Comparison of ENCODE assay signal across 23 mouse cellular contexts in genomic region chr10:60797682-60798422, GRCm38 (mm10). TPM values are rescaled to one million over a fixed set of nuclear protein-coding genes. Genes with fewer than 3 reads are reported as not detected.
DNase-seq lines count a peak whose midpoint lies in the region; ATAC-seq and TF ChIP-seq lines count a peak whose summit lies in the region.
"Had no signal": no experiment of that assay in that cellular context is flagged by ENCODE, and none has a peak within 500 bp of the region (broad histone marks: within the 10 kb centered on the region; RNA-seq: fewer than 3 reads in every experiment).

No protein-coding gene starts in this region.

- no peaks in the 10 kb centered on the region for H3K36me3 ChIP-seq in heart, embryonic 11.5 days (ENCODE audit: control insufficient read depth, insufficient read depth, low read length)
- no peaks in the 10 kb centered on the region for H3K36me3 ChIP-seq in hindbrain, embryonic 13.5 days
- H3K36me3 ChIP-seq: embryonic facial prominence, embryonic 15.5 days; neural tube, embryonic 12.5 days had no signal

- peak overlapping the region; percentile 47; the same call in 1 of the 2 replicates for H3K27ac ChIP-seq in heart, embryonic 11.5 days (ENCODE audit: low read depth, low read length)
- H3K27ac ChIP-seq in layer of hippocampus, adult 2 months = no peak overlapping the region
- H3K27ac ChIP-seq in hindbrain, embryonic 13.5 days = no peak overlapping the region
- H3K27ac ChIP-seq: embryonic facial prominence, embryonic 15.5 days; hindbrain, embryonic 14.5 days; neural tube, embryonic 12.5 days had no signal

- no peak overlapping the region for H3K4me2 ChIP-seq in heart, embryonic 11.5 days
- no peak overlapping the region for H3K4me2 ChIP-seq in hindbrain, embryonic 13.5 days
- H3K4me2 ChIP-seq: embryonic facial prominence, embryonic 15.5 days; hindbrain, embryonic 14.5 days; neural tube, embryonic 12.5 days had no signal

- peaks cover 91% of the 10 kb centered on the region for H3K4me1 ChIP-seq in heart, embryonic 11.5 days (ENCODE audit: control insufficient read depth, insufficient read depth, low read length)
- H3K4me1 ChIP-seq in hindbrain, embryonic 13.5 days (replicated peaks) = peaks cover 39% of the 10 kb centered on the region

- intact Hi-C loops in heart, postnatal 36 days (cut with DNase I) = no loop called here

- no peak overlapping the region for H3K4me3 ChIP-seq in heart, embryonic 11.5 days (ENCODE audit: low read depth, low read length)
- no peak overlapping the region for H3K4me3 ChIP-seq in layer of hippocampus, adult 2 months
- H3K4me3 ChIP-seq in hindbrain, embryonic 13.5 days = no peak overlapping the region
- H3K4me3 ChIP-seq: embryonic facial prominence, embryonic 15.5 days; neural tube, embryonic 12.5 days had no signal

- 0 out of 2 replicates have a peak, but pooled peaks have one; percentile 11 for TF ChIP-seq CTCF in layer of hippocampus, adult 2 months (conservative IDR thresholded peaks at IDR 0.05)

- H3K27me3 ChIP-seq in heart, embryonic 11.5 days (ENCODE audit: control insufficient read depth, insufficient read depth, low read length) = no peaks in the 10 kb centered on the region
- H3K27me3 ChIP-seq in hindbrain, embryonic 13.5 days = peaks cover 56% of the 10 kb centered on the region

- H3K9ac ChIP-seq in heart, embryonic 11.5 days (ENCODE audit: low read depth, low read length) = no peak overlapping the region
- no peak overlapping the region for H3K9ac ChIP-seq in hindbrain, embryonic 13.5 days
- H3K9ac ChIP-seq: embryonic facial prominence, embryonic 15.5 days; hindbrain, embryonic 14.5 days; neural tube, embryonic 12.5 days had no signal

- ATAC-seq in heart, embryonic 11.5 days (replicated peaks; ENCODE audit: insufficient number of reproducible peaks, low FRiP score, low TSS enrichment) = no peak
- ATAC-seq in hindbrain, embryonic 13.5 days (ENCODE audit: low FRiP score) = no peak
- ATAC-seq: activated CD4-positive, CD25-positive, alpha-beta regulatory T cell, adult 4 months; forebrain, embryonic 16.5 days; inflammation-experienced regulatory T-cells, adult 6 months had no signal

- no peaks in the 10 kb centered on the region for H3K9me3 ChIP-seq in heart, embryonic 11.5 days (replicated peaks; ENCODE audit: control insufficient read depth, low read length)
- no peaks in the 10 kb centered on the region for H3K9me3 ChIP-seq in hindbrain, embryonic 13.5 days
- H3K9me3 ChIP-seq: embryonic facial prominence, embryonic 15.5 days; neural tube, embryonic 12.5 days had no signal

- DNase-seq in heart, postnatal 36 days = no peak
- no peak for DNase-seq in layer of hippocampus, adult 2 months (ENCODE audit: low spot score in 2 of 2)
- no peak for DNase-seq in layer of hippocampus, adult 9-10 months (ENCODE audit: low spot score)
- DNase-seq in gonadal fat pad, adult 2 months (ENCODE audit: low read depth) = peak; percentile 66
- no peak for DNase-seq in spleen, adult 12 weeks (ENCODE audit: low spot score)
- DNase-seq: adrenal gland, adult 8-10 months; gastrocnemius, postnatal 10 days; heart, adult 18-20 months; kidney, adult 9 months; kidney, postnatal 25 days; lung, postnatal 4 days; midbrain, embryonic 14.5 days; right cerebral cortex, postnatal 14 days; thymus, postnatal 36 days had no signal

- 71% methylated on average over 14 of the region's 14 CpGs for WGBS in heart, embryonic 11.5 days (ENCODE audit: insufficient replicate concordance)
- 89% methylated on average over 14 of the region's 14 CpGs for WGBS in hindbrain, embryonic 13.5 days

RNA-seq across cellular contexts. Expression of gene Unc5b, which starts 33.5 kb away (rescaled TPM):
- polyA plus RNA-seq in heart, embryonic 11.5 days (2014; fragmentation: Nextera tagmentation; extraction: Ambion mirVana) = 15.0 and 15.6 TPM in 2 replicates
- total RNA-seq in heart, postnatal 36 days (2021) = 10 to 100 TPM; 14.5 to 14.7 TPM
- total RNA-seq in layer of hippocampus, adult 2 months (2021) = 10 to 100 TPM; 10.7 to 11.2 TPM
- polyA plus RNA-seq in gonadal fat pad, adult 2 months (2012; rRNA removed) = 11.9 and 12.7 TPM in 2 replicates
- polyA plus RNA-seq in hindbrain, embryonic 13.5 days (2015; fragmentation: Nextera tagmentation; extraction: Ambion mirVana) = 2.5 and 3.3 TPM in 2 replicates
- total RNA-seq: megakaryocyte-erythroid progenitor cell, adult 5-6 weeks had no signal
- polyA plus RNA-seq: activated CD4-positive, CD25-positive, alpha-beta regulatory T cell, adult 4 months had no signal

RNA-seq across cellular contexts. Expression of gene Slc29a3, which starts 45.3 kb away (rescaled TPM):
- polyA plus RNA-seq in heart, embryonic 11.5 days (2014; fragmentation: Nextera tagmentation; extraction: Ambion mirVana) = 4.6 and 4.8 TPM in 2 replicates
- 1 to 10 TPM; 3.2 to 6.7 TPM for total RNA-seq in heart, postnatal 36 days (2021)
- total RNA-seq in layer of hippocampus, adult 2 months (2021) = 10 to 100 TPM; 14.6 to 18.3 TPM
- 24.4 and 42.2 TPM in 2 replicates for polyA plus RNA-seq in gonadal fat pad, adult 2 months (2012; rRNA removed)
- polyA plus RNA-seq in hindbrain, embryonic 13.5 days (2015; fragmentation: Nextera tagmentation; extraction: Ambion mirVana) = 14.1 and 15.8 TPM in 2 replicates
